In the genomic region with DNA sequence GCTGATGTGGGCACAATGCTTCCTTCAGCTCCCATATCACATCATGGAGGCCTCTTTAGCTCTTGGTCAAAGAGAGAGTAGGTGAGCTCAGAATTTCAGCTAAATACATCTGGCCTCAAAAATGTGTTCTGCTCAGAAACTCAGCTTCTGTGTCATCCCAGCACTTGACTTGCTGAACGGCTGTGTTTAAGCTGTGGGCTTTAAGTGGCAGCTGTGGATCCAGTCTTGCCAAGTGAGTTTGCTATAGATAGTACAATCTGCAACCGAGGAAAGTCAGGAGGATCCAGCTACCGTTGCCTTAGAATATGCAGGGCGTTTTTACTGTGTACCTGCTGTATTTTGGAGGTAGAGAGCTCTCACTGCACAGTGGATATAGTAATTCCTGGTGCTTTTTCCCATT, we compare ENCODE assay signal across 15 mouse cellular contexts. TPM values are rescaled to one million over a fixed set of nuclear protein-coding genes. Genes with fewer than 3 reads are reported as not detected.
DNase-seq lines count a peak whose midpoint lies in the region; ATAC-seq and TF ChIP-seq lines count a peak whose summit lies in the region.
"Had no signal": no experiment of that assay in that cellular context is flagged by ENCODE, and none has a peak within 500 bp of the region (broad histone marks: within the 10 kb centered on the region; RNA-seq: fewer than 3 reads in every experiment).

No protein-coding gene starts in this region.

- TF ChIP-seq CTCF in heart, postnatal 0 days (IDR thresholded peaks at IDR 0.05; ENCODE audit: low read depth): no peak

- no peaks in the 10 kb centered on the region for H3K27me3 ChIP-seq in forebrain, embryonic 14.5 days (replicated peaks; ENCODE audit: control insufficient read depth, insufficient read depth, low read length)
- no peaks in the 10 kb centered on the region for H3K27me3 ChIP-seq in forebrain, embryonic 12.5 days
- H3K27me3 ChIP-seq in heart, postnatal 0 days (ENCODE audit: control insufficient read depth, insufficient read depth, low read length): no peaks in the 10 kb centered on the region
- H3K27me3 ChIP-seq in lung, embryonic 15.5 days: no peaks in the 10 kb centered on the region
- H3K27me3 ChIP-seq: kidney, embryonic 15.5 days; midbrain, embryonic 13.5 days; Patski had no signal

- H3K36me3 ChIP-seq in forebrain, embryonic 14.5 days (ENCODE audit: control insufficient read depth, insufficient read depth, low read length): peaks cover 98% of the 10 kb centered on the region
- H3K36me3 ChIP-seq in forebrain, embryonic 12.5 days (replicated peaks): peaks cover 98% of the 10 kb centered on the region
- peaks cover 93% of the 10 kb centered on the region for H3K36me3 ChIP-seq in heart, postnatal 0 days (replicated peaks; ENCODE audit: control insufficient read depth, insufficient read depth, low read length)
- peaks cover 96% of the 10 kb centered on the region for H3K36me3 ChIP-seq in lung, embryonic 15.5 days

- no peak overlapping the region for H3K4me3 ChIP-seq in forebrain, embryonic 14.5 days (ENCODE audit: low read depth, low read length)
- no peak overlapping the region for H3K4me3 ChIP-seq in forebrain, embryonic 12.5 days (replicated peaks)
- no peak overlapping the region for H3K4me3 ChIP-seq in heart, postnatal 0 days (ENCODE audit: low read depth, low read length)
- H3K4me3 ChIP-seq in lung, embryonic 15.5 days: no peak overlapping the region
- H3K4me3 ChIP-seq: kidney, embryonic 15.5 days; midbrain, embryonic 13.5 days had no signal

- TF ChIP-seq EP300 in heart, postnatal 0 days (IDR thresholded peaks at IDR 0.05; ENCODE audit: low read depth): no peak

- no peaks in the 10 kb centered on the region for H3K4me1 ChIP-seq in forebrain, embryonic 14.5 days (ENCODE audit: control insufficient read depth, insufficient read depth, low read length)
- no peaks in the 10 kb centered on the region for H3K4me1 ChIP-seq in forebrain, embryonic 12.5 days
- peaks cover 20% of the 10 kb centered on the region for H3K4me1 ChIP-seq in heart, postnatal 0 days (ENCODE audit: control insufficient read depth, insufficient read depth)
- peaks cover 28% of the 10 kb centered on the region for H3K4me1 ChIP-seq in lung, embryonic 15.5 days

- H3K9me3 ChIP-seq in forebrain, embryonic 14.5 days (replicated peaks; ENCODE audit: control insufficient read depth, low read length): no peaks in the 10 kb centered on the region
- no peaks in the 10 kb centered on the region for H3K9me3 ChIP-seq in forebrain, embryonic 12.5 days
- no peaks in the 10 kb centered on the region for H3K9me3 ChIP-seq in heart, postnatal 0 days (replicated peaks; ENCODE audit: control insufficient read depth, low read length)
- H3K9me3 ChIP-seq in lung, embryonic 15.5 days: no peaks in the 10 kb centered on the region
- H3K9me3 ChIP-seq: kidney, embryonic 15.5 days; midbrain, embryonic 13.5 days had no signal

- ATAC-seq in forebrain, embryonic 14.5 days: no peak
- ATAC-seq in forebrain, embryonic 12.5 days (ENCODE audit: low FRiP score): no peak
- no peak for ATAC-seq in heart, postnatal 0 days (ENCODE audit: insufficient read depth, low read depth)
- ATAC-seq in lung, embryonic 15.5 days (ENCODE audit: borderline replicate concordance, extremely low read depth, low FRiP score, low TSS enrichment): 0 out of 2 replicates have a peak, but pooled peaks have one; percentile 5
- ATAC-seq in megakaryocyte-erythroid progenitor cell, adult 5-6 weeks (replicated peaks; ENCODE audit: low FRiP score, low TSS enrichment, poor library complexity, severe bottlenecking): no peak
- ATAC-seq: inflammation-experienced regulatory T-cells, adult 6 months; midbrain, embryonic 13.5 days had no signal

- 84% methylated on average over 4 of the region's 4 CpGs for WGBS in forebrain, embryonic 14.5 days
- WGBS in forebrain, embryonic 12.5 days: 97% methylated on average over 4 of the region's 4 CpGs
- WGBS in heart, postnatal 0 days: 40% methylated on average over 4 of the region's 4 CpGs
- WGBS in lung, embryonic 15.5 days: 59% methylated on average over 4 of the region's 4 CpGs

- intact Hi-C loops in heart, postnatal 10 days (cut with DNase I): no loop called here

- DNase-seq in forebrain, embryonic 14.5 days (ENCODE audit: low spot score): no peak
- DNase-seq in heart, postnatal 0 days (ENCODE audit: low spot score): no peak
- DNase-seq in heart, postnatal 10 days: no peak
- DNase-seq in lung, postnatal 10 days: no peak
- DNase-seq in right cerebral cortex, postnatal 25 days: peak; percentile 48
- DNase-seq: gastrocnemius, postnatal 25 days; liver; thymus, postnatal 14 days had no signal

- no peak overlapping the region for H3K4me2 ChIP-seq in forebrain, embryonic 14.5 days (ENCODE audit: low read length)
- H3K4me2 ChIP-seq in forebrain, embryonic 12.5 days: no peak overlapping the region
- peak overlapping the region; percentile 8; the same call in 1 of the 2 replicates for H3K4me2 ChIP-seq in heart, postnatal 0 days (ENCODE audit: low read depth, low read length)
- H3K4me2 ChIP-seq in lung, embryonic 15.5 days: no peak overlapping the region
- H3K4me2 ChIP-seq: kidney, embryonic 15.5 days; midbrain, embryonic 13.5 days had no signal

- H3K27ac ChIP-seq in forebrain, embryonic 14.5 days (ENCODE audit: low read depth, low read length): 0 out of 2 replicates have a peak overlapping the region, but pooled peaks have one; percentile 14
- no peak overlapping the region for H3K27ac ChIP-seq in forebrain, embryonic 12.5 days
- peak overlapping the region; percentile 70 for H3K27ac ChIP-seq in heart, postnatal 0 days (ENCODE audit: low read depth)
- peak overlapping the region; percentile 72 for H3K27ac ChIP-seq in lung, embryonic 15.5 days
- H3K27ac ChIP-seq: kidney, embryonic 15.5 days; midbrain, embryonic 13.5 days had no signal

- no peak overlapping the region for H3K9ac ChIP-seq in forebrain, embryonic 14.5 days (ENCODE audit: low read length)
- no peak overlapping the region for H3K9ac ChIP-seq in forebrain, embryonic 12.5 days
- H3K9ac ChIP-seq in heart, postnatal 0 days (replicated peaks; ENCODE audit: low read depth, low read length): no peak overlapping the region
- no peak overlapping the region for H3K9ac ChIP-seq in lung, embryonic 15.5 days
- H3K9ac ChIP-seq: kidney, embryonic 15.5 days; midbrain, embryonic 13.5 days had no signal

RNA-seq across cellular contexts. Expression of gene Patz1, which starts 13.7 kb away (rescaled TPM):
- polyA plus RNA-seq in forebrain, embryonic 14.5 days (2014; fragmentation: Nextera tagmentation; extraction: Ambion mirVana): 61.7 and 62.0 TPM in 2 replicates
- polyA plus RNA-seq in forebrain, embryonic 12.5 days (2016; fragmentation: Nextera tagmentation; extraction: Ambion mirVana): 126 and 128 TPM in 2 replicates
- total RNA-seq in heart, postnatal 0 days (2014; rRNA removed; ENCODE audit: low replicate concordance): 35.6 and 56.8 TPM in 2 replicates
- 13.1 and 14.0 TPM in 2 replicates for polyA plus RNA-seq in heart, postnatal 0 days (2015; fragmentation: Nextera tagmentation; extraction: Ambion mirVana)
- 10 to 100 TPM; 34.9 to 38.5 TPM for total RNA-seq in heart, postnatal 10 days (2021)
- polyA plus RNA-seq in lung, embryonic 15.5 days (2015; fragmentation: Nextera tagmentation; extraction: Ambion mirVana): 48.9 and 52.7 TPM in 2 replicates
- 89.5 and 92.4 TPM in 2 replicates for total RNA-seq in megakaryocyte-erythroid progenitor cell, adult 5-6 weeks (2014; fragmentation: Nextera tagmentation)
- 64.2 and 78.3 TPM in 2 replicates for total RNA-seq in megakaryocyte-erythroid progenitor cell, adult 5-6 weeks (2017)

RNA-seq across cellular contexts. Expression of gene Pik3ip1, which starts 27.8 kb away (rescaled TPM):
- 27.8 TPM in 2 replicates for polyA plus RNA-seq in forebrain, embryonic 14.5 days (2014; fragmentation: Nextera tagmentation; extraction: Ambion mirVana)
- polyA plus RNA-seq in forebrain, embryonic 12.5 days (2016; fragmentation: Nextera tagmentation; extraction: Ambion mirVana): 12.8 and 13.3 TPM in 2 replicates
- 22.3 and 57.6 TPM in 2 replicates for total RNA-seq in heart, postnatal 0 days (2014; rRNA removed; ENCODE audit: low replicate concordance)
- 44.7 and 65.9 TPM in 2 replicates for polyA plus RNA-seq in heart, postnatal 0 days (2015; fragmentation: Nextera tagmentation; extraction: Ambion mirVana)
- 10 to 100 TPM; 25.2 to 31.0 TPM for total RNA-seq in heart, postnatal 10 days (2021)
- 10.8 and 11.0 TPM in 2 replicates for polyA plus RNA-seq in lung, embryonic 15.5 days (2015; fragmentation: Nextera tagmentation; extraction: Ambion mirVana)
- 8.3 and 20.5 TPM in 2 replicates for total RNA-seq in megakaryocyte-erythroid progenitor cell, adult 5-6 weeks (2014; fragmentation: Nextera tagmentation)
- total RNA-seq in megakaryocyte-erythroid progenitor cell, adult 5-6 weeks (2017): 17.5 and 28.1 TPM in 2 replicates

RNA-seq across cellular contexts. Expression of gene Drg1, which starts 36.2 kb away (rescaled TPM):
- 274 and 283 TPM in 2 replicates for polyA plus RNA-seq in forebrain, embryonic 14.5 days (2014; fragmentation: Nextera tagmentation; extraction: Ambion mirVana)
- 268 and 271 TPM in 2 replicates for polyA plus RNA-seq in forebrain, embryonic 12.5 days (2016; fragmentation: Nextera tagmentation; extraction: Ambion mirVana)
- 52.8 and 55.1 TPM in 2 replicates for total RNA-seq in heart, postnatal 0 days (2014; rRNA removed; ENCODE audit: low replicate concordance)
- polyA plus RNA-seq in heart, postnatal 0 days (2015; fragmentation: Nextera tagmentation; extraction: Ambion mirVana): 128 and 134 TPM in 2 replicates
- 10 to 100 TPM; 72.2 to 78.9 TPM for total RNA-seq in heart, postnatal 10 days (2021)
- 251 and 257 TPM in 2 replicates for polyA plus RNA-seq in lung, embryonic 15.5 days (2015; fragmentation: Nextera tagmentation; extraction: Ambion mirVana)
- 178 and 211 TPM in 2 replicates for total RNA-seq in megakaryocyte-erythroid progenitor cell, adult 5-6 weeks (2014; fragmentation: Nextera tagmentation)
- 230 and 276 TPM in 2 replicates for total RNA-seq in megakaryocyte-erythroid progenitor cell, adult 5-6 weeks (2017)
